Mouse (Mus musculus) yolk sac, embryonic 10.5 days (tissue): Measurements from ENCODE around the gene Zfp771.

Experiments used
- DNase-seq: peaks from one replicate; pipeline ENCODE4 v3.0.0-alpha.2; 2017; ENCODE audit warnings: low spot score

The Zfp771 gene

GRCm38 (mm10) chr7:127285154-127285553 lies 41.1 kb downstream of the Zfp771 start:
- no peak for DNase-seq

- no peak for DNase-seq
These were observed 43.9 kb downstream of the Zfp771 start for GRCm38 (mm10) chr7:127287940-127288339.

DNA sequence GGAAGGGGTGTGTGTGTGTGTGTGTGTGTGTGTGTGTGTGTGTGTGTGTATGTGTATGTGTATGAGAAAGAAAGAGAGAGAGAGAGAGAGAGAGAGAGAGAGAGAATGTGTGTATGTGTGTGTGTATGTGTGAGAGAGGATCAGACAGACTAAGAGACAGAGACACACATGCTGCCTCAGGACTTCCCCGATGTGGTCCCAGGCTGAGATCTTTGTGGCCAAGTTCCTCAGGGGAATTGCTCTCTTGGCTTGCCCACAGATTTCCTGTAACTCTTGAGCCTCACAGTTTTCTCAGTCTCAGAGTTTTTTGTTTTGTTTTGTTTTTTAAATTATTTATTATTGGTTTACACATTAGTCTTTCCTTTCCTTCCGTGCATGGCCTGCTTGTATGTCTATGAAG lies 45.2 kb downstream of the Zfp771 start:
- DNase-seq = no peak

- no peak for DNase-seq
These were observed 46.1 kb downstream of the Zfp771 start for GRCm38 (mm10) chr7:127290142-127290541.

DNA sequence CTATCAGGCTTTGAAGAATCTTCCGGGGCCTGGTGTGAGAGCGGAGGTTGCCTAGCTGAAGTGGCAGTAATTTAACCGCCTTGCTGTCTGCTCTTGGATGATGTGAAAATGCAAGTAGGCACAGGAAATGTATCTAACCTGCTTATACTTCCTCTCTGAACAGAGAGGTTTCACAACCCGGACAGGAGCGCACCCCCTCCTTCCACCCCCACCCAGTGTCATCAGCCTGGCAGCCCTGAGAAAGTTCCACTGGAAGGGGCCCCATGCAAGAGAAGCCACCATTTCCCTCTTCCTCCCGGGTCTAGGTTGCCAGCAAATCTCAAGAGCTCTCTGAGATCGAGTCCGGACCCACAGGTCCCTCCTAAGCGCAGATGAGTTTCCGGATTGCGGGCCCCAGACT lies 52.0 kb downstream of the Zfp771 start, which contains the start of gene Itgal:
Itgal (plus strand) TSS at position 163 of the 400 bp plus-strand sequence.
- DNase-seq = no peak

- DNase-seq = no peak
These were observed 52.9 kb downstream of the Zfp771 start for GRCm38 (mm10) chr7:127296786-127297555.

GRCm38 (mm10) chr7:127297586-127298193 lies 53.6 kb downstream of the Zfp771 start:
- no peak for DNase-seq
